Mouse (Mus musculus) E14TG2a.4 (cell line): ENCODE data around the gene Dynlt1c.
"Not testable (repeated sequence)": the region's sequence is repeated elsewhere in the genome, so short reads cannot be mapped to it uniquely, and the experiment has no call there.

ENCODE experiments used
- CTCF ChIP-seq: conservative IDR thresholded peaks from 2 replicates; pipeline ENCODE4 v1.5.1; 2014; ENCODE audit warnings: low read length
- NANOG ChIP-seq: IDR thresholded peaks from 2 replicates; pipeline ENCODE4 v1.6.1; 2014; ENCODE audit warnings: borderline replicate concordance, low read length, mixed read lengths
- POU5F1 ChIP-seq: IDR thresholded peaks from 2 replicates; pipeline ENCODE4 v1.6.1; 2014; ENCODE audit warnings: low read length, borderline replicate concordance

DNA sequence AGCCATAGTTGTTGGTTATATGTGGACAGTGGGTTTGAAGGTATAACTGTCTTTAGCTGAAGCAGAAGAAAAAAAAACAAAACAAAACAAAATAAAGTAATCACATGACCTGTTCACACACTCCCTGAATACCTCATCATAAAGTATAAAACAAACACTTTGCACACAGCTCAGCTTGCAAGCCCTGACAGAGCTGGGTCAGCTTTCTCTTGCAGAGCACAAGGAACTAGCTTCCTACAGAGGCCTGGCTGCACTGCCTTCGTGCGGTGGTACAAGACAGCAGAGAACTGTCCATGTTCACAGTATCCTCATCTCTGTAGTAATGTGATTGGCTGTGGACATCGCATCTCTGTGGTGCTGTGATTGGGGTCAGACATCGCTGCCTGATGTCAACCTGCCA, 28.9 kb downstream of the Dynlt1c start:
- not testable (repeated sequence) for TF ChIP-seq CTCF, POU5F1, NANOG
